Mouse (Mus musculus) midbrain, embryonic 12.5 days (tissue): ENCODE data around the gene Zfhx3. TPM values are rescaled to one million over a fixed set of nuclear protein-coding genes. Genes with fewer than 3 reads are reported as not detected.

Experiments used
- ATAC-seq: fragments of 200-750 bp; cut with Nextera tagmentation; 2 replicates; pipeline ENCODE4 v1.8.0; 2017; ENCODE audit warnings: low read depth, moderate TSS enrichment, moderate library complexity; ENCODE audit not compliant: low FRiP score
- H3K27ac ChIP-seq: fragments of 300-500 bp; sonication (generic); replicated peaks from 2 replicates; pipeline ENCODE4 v1.5.1; 2016; ENCODE audit warnings: mild to moderate bottlenecking
- H3K27me3 ChIP-seq: fragments of 300-500 bp; sonication (generic); 2 replicates; pipeline ENCODE4 v1.6.1; 2016; ENCODE audit warnings: mild to moderate bottlenecking
- H3K36me3 ChIP-seq: fragments of 300-500 bp; sonication (generic); 2 replicates; pipeline ENCODE4 v1.6.1; 2016
- H3K4me1 ChIP-seq: fragments of 300-500 bp; sonication (generic); 2 replicates; pipeline ENCODE4 v1.6.1; 2016
- H3K4me2 ChIP-seq: fragments of 300-500 bp; sonication (generic); replicated peaks from 2 replicates; pipeline ENCODE4 v1.6.1; 2016; ENCODE audit warnings: mild to moderate bottlenecking, moderate library complexity
- H3K4me3 ChIP-seq: fragments of 300-500 bp; sonication (generic); 2 replicates; pipeline ENCODE4 v1.5.1; 2016; ENCODE audit warnings: mild to moderate bottlenecking
- H3K9ac ChIP-seq: fragments of 300-500 bp; sonication (generic); replicated peaks from 2 replicates; pipeline ENCODE4 v1.6.1; 2016; ENCODE audit warnings: mild to moderate bottlenecking, moderate library complexity
- H3K9me3 ChIP-seq: fragments of 300-500 bp; sonication (generic); 2 replicates; pipeline ENCODE4 v1.6.1; 2016; ENCODE audit warnings: mild to moderate bottlenecking
- WGBS: fragments of 180-500 bp; shearing (Covaris S2); methylation state at CpG from one replicate; pipeline ENCODE4 v1.1.7; 2016; 5-methylcytosine and 5-hydroxymethylcytosine counted together
- polyA plus RNA-seq: library from polyadenylated mRNA; unstranded; fragments of >200 nt; fragmentation: Nextera tagmentation; extraction: Ambion mirVana; gene quantifications from 2 replicates; pipeline ENCODE4 v1.2.1, GENCODE M21; 2016

Zfhx3 gene
- polyA plus RNA-seq, 1 experiment from 2014 or later, result 48.9 TPM

DNA sequence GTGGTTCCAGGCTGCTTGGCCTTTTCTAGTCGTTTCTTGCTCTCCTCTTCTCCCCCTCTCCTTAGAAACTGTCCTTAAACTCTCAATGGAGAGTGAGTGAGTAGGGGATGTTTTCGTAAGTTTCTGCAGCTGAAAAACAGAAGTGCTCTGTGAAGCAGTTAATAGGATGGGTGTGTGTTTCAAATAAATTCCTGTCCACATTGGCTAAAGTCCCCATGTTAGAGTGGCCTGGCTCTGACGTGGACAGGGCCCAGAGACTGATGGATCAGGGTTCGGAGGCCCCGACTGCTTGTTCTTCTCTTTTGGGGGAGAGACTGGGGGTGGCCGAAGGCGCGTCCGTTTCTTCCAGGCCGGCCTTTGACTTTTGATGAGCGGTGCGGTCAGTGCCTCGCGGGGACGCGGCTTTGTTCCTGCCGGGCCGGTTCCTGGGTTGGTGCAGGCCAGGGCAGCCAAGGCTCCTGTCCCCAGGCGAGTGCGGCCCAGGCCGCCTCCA, 771.7 kb downstream of the Zfhx3 start:
- Histone ChIP-seq H3K4me1 (peaks cover 95% of the 10 kb centered on the region), H3K4me2 (peak overlapping the region; percentile 94), H3K27ac (peak overlapping the region; percentile 100), H3K9me3 (no peaks in the 10 kb centered on the region), H3K9ac (peak overlapping the region; percentile 88), H3K4me3 (peak overlapping the region; percentile 73), H3K27me3 (peaks cover 8% of the 10 kb centered on the region; the same call in 1 of the 2 replicates), H3K36me3 (no peaks in the 10 kb centered on the region)
- no peak for ATAC-seq
- WGBS, result under 1% methylated on average over 21 of the region's 21 CpGs

GRCm38 (mm10) chr8:108714636-108715415, 772.4 kb downstream of the Zfhx3 start:
- Histone ChIP-seq H3K9ac (peak overlapping the region; percentile 88), H3K4me1 (peaks cover 94% of the 10 kb centered on the region), H3K9me3 (no peaks in the 10 kb centered on the region), H3K27ac (peak overlapping the region; percentile 100), H3K4me3 (peak overlapping the region; percentile 73), H3K36me3 (no peaks in the 10 kb centered on the region), H3K4me2 (peak overlapping the region; percentile 94), H3K27me3 (peaks cover 11% of the 10 kb centered on the region; the same call in 1 of the 2 replicates)
- peak; percentile 87 for ATAC-seq
- WGBS, result under 1% methylated on average over 51 of the region's 84 CpGs

DNA sequence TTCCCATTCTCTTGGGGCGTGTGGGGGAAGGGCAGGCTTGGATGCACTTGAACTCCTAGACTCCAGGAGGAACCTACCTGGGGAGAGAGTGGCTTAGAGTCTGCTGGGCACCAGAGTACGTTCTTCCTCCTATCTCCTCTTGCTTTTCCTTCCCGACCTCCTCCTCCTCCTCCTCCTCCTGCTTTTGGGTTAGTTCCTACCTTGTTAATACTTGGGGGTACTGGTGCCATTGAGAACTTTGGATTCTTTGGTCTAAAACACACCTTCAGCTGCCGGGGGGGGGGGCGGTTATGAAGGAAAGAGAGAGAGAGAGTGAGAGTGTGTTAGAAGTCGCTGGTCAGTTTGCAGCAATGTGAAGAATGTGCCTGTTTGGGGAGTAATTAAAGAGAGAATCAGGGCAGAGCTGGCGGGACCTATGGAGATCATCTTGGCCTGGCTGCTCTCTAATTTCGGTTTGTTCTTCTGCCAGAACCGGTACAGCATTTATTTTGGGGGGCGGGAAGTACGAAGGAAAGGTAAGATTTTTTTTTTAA, 773.0 kb downstream of the Zfhx3 start:
- WGBS, result 11% methylated on average over 10 of the region's 11 CpGs
- Histone ChIP-seq H3K27me3 (peaks cover 18% of the 10 kb centered on the region; the same call in 1 of the 2 replicates), H3K27ac (peak overlapping the region; percentile 100)

GRCm38 (mm10) chr8:108716291-108716811, 773.9 kb downstream of the Zfhx3 start:
- WGBS, result 32% methylated on average over 7 of the region's 7 CpGs
- ATAC-seq, result no peak
- Histone ChIP-seq H3K36me3 (no peaks in the 10 kb centered on the region), H3K27me3 (peaks cover 23% of the 10 kb centered on the region), H3K9ac (peak overlapping the region; percentile 88), H3K9me3 (no peaks in the 10 kb centered on the region), H3K4me1 (peaks cover 91% of the 10 kb centered on the region), H3K4me3 (peak overlapping the region; percentile 73), H3K4me2 (peak overlapping the region; percentile 94), H3K27ac (peak overlapping the region; percentile 100)

More for the DNA sequence above, 773.0 kb downstream of the Zfhx3 start:
- H3K36me3 ChIP-seq, result no peaks in the 10 kb centered on the region
- peaks cover 96% of the 10 kb centered on the region for H3K4me1 ChIP-seq
- no peak for ATAC-seq
- H3K9me3 ChIP-seq, result no peaks in the 10 kb centered on the region
- H3K4me3 ChIP-seq, result peak overlapping the region; percentile 73
- peak overlapping the region; percentile 88 for H3K9ac ChIP-seq
- H3K4me2 ChIP-seq, result peak overlapping the region; percentile 94

DNA sequence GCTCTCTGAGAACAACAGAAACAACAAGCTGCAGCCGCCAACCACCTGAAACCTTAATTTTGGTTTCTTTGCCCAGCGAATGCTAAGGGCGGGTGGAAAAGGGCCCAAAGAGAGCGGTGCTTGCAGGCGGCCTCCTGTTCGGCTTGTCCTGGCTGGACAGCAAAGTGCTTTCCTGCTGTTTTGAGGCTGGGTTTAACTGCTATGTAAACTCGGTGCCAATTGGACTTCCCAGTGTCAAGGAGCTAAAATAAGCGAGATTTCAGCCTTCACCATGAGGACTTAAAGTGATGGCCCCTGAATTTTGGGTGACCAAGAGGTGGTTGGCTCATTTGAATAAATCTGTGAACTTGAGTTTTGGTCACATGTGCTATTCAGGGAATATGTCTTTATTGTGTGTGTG, 775.1 kb downstream of the Zfhx3 start:
- Histone ChIP-seq H3K36me3 (no peaks in the 10 kb centered on the region), H3K27ac (0 out of 2 replicates have a peak overlapping the region, but pooled peaks have one; percentile 4), H3K9ac (no peak overlapping the region; the same call in 1 of the 2 replicates), H3K9me3 (no peaks in the 10 kb centered on the region), H3K4me3 (peak overlapping the region; percentile 73), H3K4me1 (peaks cover 91% of the 10 kb centered on the region), H3K27me3 (peaks cover 23% of the 10 kb centered on the region), H3K4me2 (peak overlapping the region; percentile 94)
- 21% methylated on average over 8 of the region's 8 CpGs for WGBS
- no peak for ATAC-seq

DNA sequence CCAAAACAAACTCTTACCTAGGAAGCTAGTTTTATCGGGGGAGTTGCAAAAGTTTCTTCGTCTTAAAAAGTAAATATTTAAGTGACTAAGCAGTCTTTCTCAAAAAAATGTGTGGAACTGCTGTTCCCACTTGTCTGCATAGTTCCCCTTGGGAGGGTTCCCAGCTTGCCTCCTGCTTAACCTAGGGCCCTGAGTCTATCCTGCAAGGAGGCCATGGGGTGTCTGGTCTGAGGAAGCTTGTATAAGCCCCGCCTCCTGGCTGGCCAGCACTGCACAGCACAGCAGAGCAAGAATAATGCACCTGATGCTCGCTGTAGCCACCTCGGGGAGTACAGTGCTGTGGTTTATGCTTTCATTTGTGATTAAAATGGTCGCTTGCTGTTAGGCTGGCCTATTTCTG, 775.6 kb downstream of the Zfhx3 start:
- peaks cover 23% of the 10 kb centered on the region for H3K27me3 ChIP-seq
- ATAC-seq, result no peak
- no peaks in the 10 kb centered on the region for H3K9me3 ChIP-seq
- peak overlapping the region; percentile 20; the same call in 1 of the 2 replicates for H3K9ac ChIP-seq
- H3K4me2 ChIP-seq, result peak overlapping the region; percentile 94
- peak overlapping the region; percentile 73 for H3K4me3 ChIP-seq
- H3K27ac ChIP-seq, result peak overlapping the region; percentile 27; the same call in 1 of the 2 replicates
- WGBS, result 31% methylated on average over 6 of the region's 6 CpGs
- no peaks in the 10 kb centered on the region for H3K36me3 ChIP-seq
- peaks cover 91% of the 10 kb centered on the region for H3K4me1 ChIP-seq

GRCm38 (mm10) chr8:108720840-108721239, 778.4 kb downstream of the Zfhx3 start:
- peaks cover 93% of the 10 kb centered on the region for H3K4me1 ChIP-seq
- no peak overlapping the region for H3K4me3 ChIP-seq
- no peak overlapping the region for H3K9ac ChIP-seq
- H3K4me2 ChIP-seq, result no peak overlapping the region
- ATAC-seq, result no peak
- no peaks in the 10 kb centered on the region for H3K36me3 ChIP-seq
- no peaks in the 10 kb centered on the region for H3K9me3 ChIP-seq
- peaks cover 23% of the 10 kb centered on the region for H3K27me3 ChIP-seq
- 69% methylated on average over 4 of the region's 4 CpGs for WGBS
- no peak overlapping the region for H3K27ac ChIP-seq

- H3K4me2 ChIP-seq, result no peak overlapping the region; the same call in 1 of the 2 replicates
- 9% methylated on average over 8 of the region's 8 CpGs for WGBS
Measured at GRCm38 (mm10) chr8:108722671-108723513, 780.4 kb downstream of the Zfhx3 start.

DNA sequence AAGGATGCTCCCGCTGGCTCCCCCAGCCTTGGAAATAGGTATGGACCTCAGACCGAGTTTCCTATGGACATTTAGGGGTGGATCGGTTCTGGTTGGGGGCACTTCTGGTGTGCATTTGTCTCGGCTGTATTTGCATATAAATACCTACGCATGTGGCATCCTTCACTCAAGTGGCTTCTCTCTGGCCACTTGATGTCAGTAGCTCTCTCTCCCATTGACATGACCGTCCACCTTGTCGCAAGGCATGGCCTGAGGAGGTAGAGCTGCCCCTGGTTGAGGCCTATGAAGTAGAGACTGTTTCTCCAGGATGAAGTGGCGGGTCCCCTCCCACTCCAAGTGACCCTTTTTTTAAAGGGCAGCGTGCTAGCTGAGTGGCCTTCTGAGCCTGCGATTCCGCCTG, 781.2 kb downstream of the Zfhx3 start:
- WGBS, result 22% methylated on average over 11 of the region's 11 CpGs
- H3K27ac ChIP-seq, result no peak overlapping the region
- ATAC-seq, result no peak
- H3K9me3 ChIP-seq, result no peaks in the 10 kb centered on the region
- H3K4me2 ChIP-seq, result no peak overlapping the region
- H3K9ac ChIP-seq, result no peak overlapping the region
- no peaks in the 10 kb centered on the region for H3K36me3 ChIP-seq
- no peak overlapping the region for H3K4me3 ChIP-seq
- H3K4me1 ChIP-seq, result peaks cover 91% of the 10 kb centered on the region
- H3K27me3 ChIP-seq, result peaks cover 16% of the 10 kb centered on the region

More at GRCm38 (mm10) chr8:108722671-108723513, 780.4 kb downstream of the Zfhx3 start:
- no peaks in the 10 kb centered on the region for H3K36me3 ChIP-seq
- peaks cover 93% of the 10 kb centered on the region for H3K4me1 ChIP-seq
- H3K27me3 ChIP-seq, result peaks cover 16% of the 10 kb centered on the region
- H3K4me3 ChIP-seq, result no peak overlapping the region
- H3K9me3 ChIP-seq, result no peaks in the 10 kb centered on the region
- no peak overlapping the region for H3K9ac ChIP-seq
- ATAC-seq, result peak; percentile 51
- peak overlapping the region; percentile 17; the same call in 1 of the 2 replicates for H3K27ac ChIP-seq

DNA sequence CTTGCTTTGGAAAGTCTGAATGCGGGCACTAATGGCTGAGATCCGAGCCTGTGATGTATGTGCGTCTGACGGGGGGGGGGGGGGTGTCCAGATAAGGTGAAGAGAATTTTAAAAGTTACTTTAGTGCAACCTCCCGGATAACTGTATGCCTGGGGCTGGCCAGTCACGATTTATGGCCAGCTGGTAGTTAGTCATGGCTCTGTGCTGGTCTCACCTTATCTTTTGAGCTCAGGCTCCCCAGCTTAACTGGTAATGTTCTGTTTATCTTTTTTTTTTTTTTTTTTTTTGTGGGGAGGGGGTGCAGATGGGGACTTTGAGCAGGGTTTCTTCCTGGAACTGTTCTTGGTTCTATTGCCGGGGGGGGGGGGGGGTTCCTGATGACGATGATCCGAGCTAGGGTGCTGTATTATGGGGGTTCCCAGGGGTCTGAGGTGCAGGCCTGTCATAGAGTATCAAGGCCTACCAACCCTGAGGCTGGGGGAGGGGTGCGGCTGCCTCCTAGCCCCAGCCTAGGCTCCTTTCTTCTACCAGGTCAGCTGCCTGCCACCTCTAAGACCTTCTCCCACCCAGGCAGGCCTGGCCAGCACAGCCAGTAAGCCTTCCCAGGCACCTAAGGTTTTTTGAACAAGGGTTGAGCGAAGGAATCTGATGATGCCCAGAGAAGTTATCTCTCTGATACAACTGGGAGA, 782.5 kb downstream of the Zfhx3 start:
- Histone ChIP-seq H3K27me3 (peaks cover 11% of the 10 kb centered on the region), H3K9ac (no peak overlapping the region), H3K4me2 (no peak overlapping the region), H3K36me3 (no peaks in the 10 kb centered on the region), H3K9me3 (no peaks in the 10 kb centered on the region), H3K4me1 (peaks cover 94% of the 10 kb centered on the region), H3K27ac (no peak overlapping the region), H3K4me3 (no peak overlapping the region)
- 28% methylated on average over 11 of the region's 11 CpGs for WGBS
- ATAC-seq, result no peak

- ATAC-seq, result no peak
- no peak overlapping the region for H3K4me2 ChIP-seq
- no peak overlapping the region for H3K9ac ChIP-seq
- no peak overlapping the region for H3K4me3 ChIP-seq
- WGBS, result 33% methylated on average over 10 of the region's 10 CpGs
- H3K27me3 ChIP-seq, result peaks cover 4% of the 10 kb centered on the region
- H3K9me3 ChIP-seq, result no peaks in the 10 kb centered on the region
- H3K36me3 ChIP-seq, result no peaks in the 10 kb centered on the region
- no peak overlapping the region for H3K27ac ChIP-seq
- peaks cover 94% of the 10 kb centered on the region for H3K4me1 ChIP-seq
Measured at GRCm38 (mm10) chr8:108725631-108726030, 783.2 kb downstream of the Zfhx3 start.
